Mouse (Mus musculus) hindbrain, embryonic 13.5 days (tissue): Measurements from ENCODE around the gene Olfr91. TPM values are rescaled to one million over a fixed set of nuclear protein-coding genes. Genes with fewer than 3 reads are reported as not detected.

Source experiments
- polyA plus RNA-seq: library from polyadenylated mRNA; unstranded; fragments of >200 nt; fragmentation: Nextera tagmentation; extraction: Ambion mirVana; gene quantifications from 2 replicates; pipeline ENCODE4 v1.2.1, GENCODE M21; 2015

The Olfr91 gene
- polyA plus RNA-seq, 1 experiment from 2014 or later: not detected

Other genes starting within 250 kb of the Olfr91 start
- 0.40 and 0.52 TPM in 2 replicates for gene Trim15, start 231.1 kb downstream of the Olfr91 start, polyA plus RNA-seq
- gene Trim10, start 228.7 kb downstream of the Olfr91 start, polyA plus RNA-seq: 1.3 and 1.8 TPM in 2 replicates
- not detected in 2 replicates for gene Trim40, start 208.2 kb downstream of the Olfr91 start, polyA plus RNA-seq
- gene Trim31, start 200.2 kb downstream of the Olfr91 start, polyA plus RNA-seq: not detected in 2 replicates
- 0.69 and 1.3 TPM in 2 replicates for gene Rnf39, start 155.4 kb downstream of the Olfr91 start, polyA plus RNA-seq
- gene Ppp1r11, start 146.5 kb downstream of the Olfr91 start, polyA plus RNA-seq: 163 and 169 TPM in 2 replicates
- 66.4 and 67.7 TPM in 2 replicates for gene Znrd1, start 139.7 kb downstream of the Olfr91 start, polyA plus RNA-seq
- 5.7 and 6.3 TPM in 2 replicates for gene Znrd1as, start 139.7 kb downstream of the Olfr91 start, polyA plus RNA-seq
- 0.47 TPM in 1 of 2 replicates, not detected in the other for gene 2410137M14Rik, start 117.0 kb downstream of the Olfr91 start, polyA plus RNA-seq
- gene H2-M5, start 108.7 kb downstream of the Olfr91 start, polyA plus RNA-seq: 2.7 and 2.8 TPM in 2 replicates
- 270 and 287 TPM in 2 replicates for gene Zfp57, start 97.1 kb downstream of the Olfr91 start, polyA plus RNA-seq
- gene Mog, start 74.9 kb downstream of the Olfr91 start, polyA plus RNA-seq: 1.3 and 2.1 TPM in 2 replicates
- 55.6 and 57.0 TPM in 2 replicates for gene Gabbr1, start 52.3 kb downstream of the Olfr91 start, polyA plus RNA-seq
- gene Olfr90, start 9.8 kb downstream of the Olfr91 start, polyA plus RNA-seq: not detected in 2 replicates
- gene Olfr92, start 21.8 kb upstream of the Olfr91 start, polyA plus RNA-seq: not detected in 2 replicates
- gene Olfr93, start 63.2 kb upstream of the Olfr91 start, polyA plus RNA-seq: not detected in 2 replicates
- not detected in 2 replicates for gene Ubd, start 95.6 kb upstream of the Olfr91 start, polyA plus RNA-seq
- gene Olfr94, start 102.7 kb upstream of the Olfr91 start, polyA plus RNA-seq: not detected in 2 replicates
- not detected in 2 replicates for gene Olfr95, start 114.8 kb upstream of the Olfr91 start, polyA plus RNA-seq
- gene Olfr96, start 121.9 kb upstream of the Olfr91 start, polyA plus RNA-seq: not detected in 2 replicates
- not detected in 2 replicates for gene Olfr97, start 139.1 kb upstream of the Olfr91 start, polyA plus RNA-seq
- not detected in 2 replicates for gene Olfr98, start 165.5 kb upstream of the Olfr91 start, polyA plus RNA-seq
- gene H2-M3, start 171.9 kb upstream of the Olfr91 start, polyA plus RNA-seq: 1.1 TPM in 2 replicates
- 0.14 TPM in 1 of 2 replicates, not detected in the other for gene Olfr99, start 185.2 kb upstream of the Olfr91 start, polyA plus RNA-seq
- not detected in 2 replicates for gene Olfr101, start 206.0 kb upstream of the Olfr91 start, polyA plus RNA-seq
- not detected in 2 replicates for gene Olfr102, start 218.8 kb upstream of the Olfr91 start, polyA plus RNA-seq
- gene Olfr103, start 241.4 kb upstream of the Olfr91 start, polyA plus RNA-seq: not detected in 2 replicates